ENCODE assay signal across 20 mouse cellular contexts in genomic region chr17:13783469-13783868, GRCm38 (mm10). TPM values are rescaled to one million over a fixed set of nuclear protein-coding genes. Genes with fewer than 3 reads are reported as not detected.
DNase-seq lines count a peak whose midpoint lies in the region; ATAC-seq and TF ChIP-seq lines count a peak whose summit lies in the region.
"Had no signal": no experiment of that assay in that cellular context is flagged by ENCODE, and none has a peak within 500 bp of the region (broad histone marks: within the 10 kb centered on the region; RNA-seq: fewer than 3 reads in every experiment).

No protein-coding gene starts in this region.

- H3K9ac ChIP-seq in intestine, embryonic 15.5 days = no peak overlapping the region
- no peak overlapping the region for H3K9ac ChIP-seq in intestine, postnatal 0 days (ENCODE audit: low read depth, low read length)
- H3K9ac ChIP-seq in lung, postnatal 0 days (replicated peaks; ENCODE audit: low read depth) = no peak overlapping the region
- H3K9ac ChIP-seq: embryonic facial prominence, embryonic 12.5 days; forebrain, embryonic 13.5 days; forebrain, embryonic 15.5 days had no signal

- no peak overlapping the region for H3K4me2 ChIP-seq in intestine, embryonic 15.5 days (replicated peaks)
- no peak overlapping the region for H3K4me2 ChIP-seq in intestine, postnatal 0 days (replicated peaks; ENCODE audit: low read depth)
- H3K4me2 ChIP-seq in lung, postnatal 0 days (replicated peaks; ENCODE audit: low read depth, low read length) = no peak overlapping the region
- H3K4me2 ChIP-seq: embryonic facial prominence, embryonic 12.5 days; forebrain, embryonic 13.5 days; forebrain, embryonic 15.5 days had no signal

- intact Hi-C loops in heart, postnatal 14 days (cut with DNase I) = no loop called here

- no peaks in the 10 kb centered on the region for H3K36me3 ChIP-seq in intestine, embryonic 15.5 days
- no peaks in the 10 kb centered on the region for H3K36me3 ChIP-seq in intestine, postnatal 0 days (ENCODE audit: control insufficient read depth, insufficient read depth)
- no peaks in the 10 kb centered on the region for H3K36me3 ChIP-seq in lung, postnatal 0 days (ENCODE audit: insufficient read depth, low read length)
- H3K36me3 ChIP-seq: embryonic facial prominence, embryonic 10.5 days; embryonic facial prominence, embryonic 12.5 days; forebrain, embryonic 15.5 days had no signal

- peak; percentile 63 for DNase-seq in heart, adult 11 months
- no peak for DNase-seq in heart, postnatal 14 days
- peak; percentile 35 for DNase-seq in lung, postnatal 0 days (ENCODE audit: low spot score)
- DNase-seq in lung, postnatal 25 days (ENCODE audit: low spot score) = no peak
- no peak for DNase-seq in cerebellum, adult 8-10 months
- DNase-seq: adrenal gland, adult 2 months; adrenal gland, postnatal 10 days; adrenal gland, postnatal 25 days; cerebellum, adult 11 months; cerebellum, adult 18-20 months; cerebellum, adult 9-10 months; cerebellum, postnatal 10 days; cerebellum, postnatal 25 days had no signal

- no peak overlapping the region for H3K4me3 ChIP-seq in intestine, embryonic 15.5 days (replicated peaks)
- no peak overlapping the region for H3K4me3 ChIP-seq in intestine, postnatal 0 days (ENCODE audit: low read depth, low read length)
- no peak overlapping the region for H3K4me3 ChIP-seq in lung, postnatal 0 days (ENCODE audit: low read depth, low read length)
- H3K4me3 ChIP-seq: embryonic facial prominence, embryonic 10.5 days; embryonic facial prominence, embryonic 12.5 days; forebrain, embryonic 13.5 days; forebrain, embryonic 15.5 days had no signal

- TF ChIP-seq CTCF in intestine, postnatal 0 days (IDR thresholded peaks at IDR 0.05; ENCODE audit: low read depth) = no peak
- no peak for TF ChIP-seq CTCF in lung, postnatal 0 days (IDR thresholded peaks at IDR 0.05)

- no peak overlapping the region for H3K27ac ChIP-seq in intestine, embryonic 15.5 days
- H3K27ac ChIP-seq in intestine, postnatal 0 days (ENCODE audit: low read depth, low read length) = no peak overlapping the region
- no peak overlapping the region for H3K27ac ChIP-seq in lung, postnatal 0 days (ENCODE audit: low read length)
- H3K27ac ChIP-seq: embryonic facial prominence, embryonic 10.5 days; embryonic facial prominence, embryonic 12.5 days; forebrain, embryonic 13.5 days; forebrain, embryonic 15.5 days had no signal

- ATAC-seq in intestine, embryonic 15.5 days = peak; percentile 47; the same call in 1 of the 2 replicates
- ATAC-seq in intestine, postnatal 0 days = no peak
- ATAC-seq in lung, postnatal 0 days = no peak
- ATAC-seq: forebrain, embryonic 13.5 days; forebrain, embryonic 15.5 days had no signal

- no peaks in the 10 kb centered on the region for H3K9me3 ChIP-seq in intestine, embryonic 15.5 days
- H3K9me3 ChIP-seq in intestine, postnatal 0 days (ENCODE audit: control insufficient read depth) = no peaks in the 10 kb centered on the region
- no peaks in the 10 kb centered on the region for H3K9me3 ChIP-seq in lung, postnatal 0 days (ENCODE audit: low read length)
- H3K9me3 ChIP-seq: embryonic facial prominence, embryonic 10.5 days; embryonic facial prominence, embryonic 12.5 days; forebrain, embryonic 13.5 days; forebrain, embryonic 15.5 days had no signal

- no peak for TF ChIP-seq EP300 in lung, postnatal 0 days (IDR thresholded peaks at IDR 0.05)

- H3K4me1 ChIP-seq in intestine, embryonic 15.5 days (replicated peaks) = no peaks in the 10 kb centered on the region
- no peaks in the 10 kb centered on the region; the same call in 1 of the 2 replicates for H3K4me1 ChIP-seq in intestine, postnatal 0 days (replicated peaks; ENCODE audit: control insufficient read depth, insufficient read depth, low read length)
- H3K4me1 ChIP-seq in lung, postnatal 0 days (ENCODE audit: insufficient read depth, low read depth, low read length) = peaks cover 4% of the 10 kb centered on the region; the same call in 1 of the 2 replicates
- H3K4me1 ChIP-seq: embryonic facial prominence, embryonic 10.5 days; embryonic facial prominence, embryonic 12.5 days had no signal

- WGBS in intestine, embryonic 15.5 days = 50% methylated on average over 1 of the region's 1 CpGs
- 34% methylated on average over 1 of the region's 1 CpGs for WGBS in intestine, postnatal 0 days
- WGBS in lung, postnatal 0 days = 46% methylated on average over 1 of the region's 1 CpGs

- no peaks in the 10 kb centered on the region for H3K27me3 ChIP-seq in intestine, embryonic 15.5 days (replicated peaks)
- no peaks in the 10 kb centered on the region for H3K27me3 ChIP-seq in intestine, postnatal 0 days (replicated peaks; ENCODE audit: control insufficient read depth, insufficient read depth, low read length)
- H3K27me3 ChIP-seq in lung, postnatal 0 days (replicated peaks; ENCODE audit: insufficient read depth, low read length) = no peaks in the 10 kb centered on the region
- H3K27me3 ChIP-seq: embryonic facial prominence, embryonic 12.5 days; forebrain, embryonic 13.5 days; forebrain, embryonic 15.5 days had no signal

RNA-seq across cellular contexts. Expression of gene Tcte2, which starts 21.8 kb away (rescaled TPM):
- total RNA-seq in heart, postnatal 14 days (2021) = 1 to 10 TPM; 2.5 to 5.6 TPM
- polyA plus RNA-seq in intestine, embryonic 15.5 days (2015; fragmentation: Nextera tagmentation; extraction: Ambion mirVana) = 3.9 and 6.0 TPM in 2 replicates
- polyA plus RNA-seq in intestine, postnatal 0 days (2015; fragmentation: Nextera tagmentation; extraction: Ambion mirVana) = 1.1 and 1.4 TPM in 2 replicates
- polyA plus RNA-seq in lung, postnatal 0 days (2015; fragmentation: Nextera tagmentation; extraction: Ambion mirVana) = 3.9 and 4.4 TPM in 2 replicates
- total RNA-seq: MEL had no signal

RNA-seq across cellular contexts. Expression of gene Afdn, which starts 23.1 kb away (rescaled TPM):
- 100 to 1,000 TPM; 106 to 131 TPM for total RNA-seq in heart, postnatal 14 days (2021)
- 76.6 and 84.9 TPM in 2 replicates for polyA plus RNA-seq in intestine, embryonic 15.5 days (2015; fragmentation: Nextera tagmentation; extraction: Ambion mirVana)
- 67.1 and 80.7 TPM in 2 replicates for polyA plus RNA-seq in intestine, postnatal 0 days (2015; fragmentation: Nextera tagmentation; extraction: Ambion mirVana)
- polyA plus RNA-seq in lung, postnatal 0 days (2015; fragmentation: Nextera tagmentation; extraction: Ambion mirVana) = 148 and 161 TPM in 2 replicates

Comparison
In these comparisons a context has a peak if more than half of its experiments do, and no peak if none do; other contexts are left out.
1. DNase-seq: peak in heart, adult 11 months (single experiment) and lung, postnatal 0 days (single experiment); none in heart, postnatal 14 days (0 of 2), lung, postnatal 25 days (single experiment) and cerebellum, adult 8-10 months (single experiment).